Mouse (Mus musculus) ES-E14 (cell line): ENCODE data around the gene Slc1a3. TPM values are rescaled to one million over a fixed set of nuclear protein-coding genes. Genes with fewer than 3 reads are reported as not detected.
A peak's percentile ranks its signal among the peaks of the same experiment; 100 is the strongest.
"Not testable (repeated sequence)": the region's sequence is repeated elsewhere in the genome, so short reads cannot be mapped to it uniquely, and the experiment has no call there.

ENCODE experiments used
- DNase-seq: peaks from one replicate; pipeline ENCODE4 v3.0.0-alpha.2; 2013; ENCODE audit warnings: low read depth, low spot score
- H3K27ac ChIP-seq: 2 replicates; pipeline ENCODE4 v1.5.1; 2012; ENCODE audit warnings: low read depth, mild to moderate bottlenecking, low read length, moderate library complexity, mixed read lengths; ENCODE audit not compliant: poor library complexity, insufficient read depth, severe bottlenecking
- H3K36me3 ChIP-seq: 2 replicates; pipeline ENCODE4 v1.6.1; 2012; ENCODE audit warnings: mild to moderate bottlenecking, low read length, moderate library complexity, mixed read lengths; ENCODE audit not compliant: control insufficient read depth, poor library complexity, insufficient read depth, severe bottlenecking
- H3K4me1 ChIP-seq, 2 experiments: fragments of 150-350 bp in 1 of 2; sonication (generic) in 1 of 2; 2 replicates each; pipeline ENCODE4 v1.6.1; 2012; ENCODE audit warnings: low read length in 2 of 2, mild to moderate bottlenecking in 1 of 2, mixed read lengths in 1 of 2; ENCODE audit not compliant: control insufficient read depth in 2 of 2, insufficient read depth in 2 of 2, poor library complexity in 1 of 2
- H3K4me3 ChIP-seq, 2 experiments: fragments of 150-350 bp in 1 of 2; sonication (generic) in 1 of 2; 2 replicates each; pipeline ENCODE4 v1.5.1; 2012; ENCODE audit warnings: low read length in 2 of 2, low read depth in 1 of 2, mild to moderate bottlenecking in 1 of 2, mixed read lengths in 1 of 2; ENCODE audit not compliant: insufficient read depth in 1 of 2, poor library complexity in 1 of 2, severe bottlenecking in 1 of 2
- H3K9ac ChIP-seq: 2 replicates; pipeline ENCODE4 v1.6.1; 2012; ENCODE audit warnings: low read depth, mild to moderate bottlenecking, low read length, mixed read lengths; ENCODE audit not compliant: poor library complexity, insufficient read depth, severe bottlenecking
- H3K9me3 ChIP-seq: fragments of 150-350 bp; sonication (generic); 2 replicates; pipeline ENCODE4 v1.6.1; 2012; ENCODE audit warnings: low read depth, mild to moderate bottlenecking, low read length; ENCODE audit not compliant: control insufficient read depth, insufficient read depth
- CHD2 ChIP-seq: IDR thresholded peaks from 2 replicates; pipeline ENCODE4 v1.6.1; 2014; ENCODE audit warnings: mild to moderate bottlenecking, low read depth, low read length, inconsistent platforms
- HCFC1 ChIP-seq: IDR thresholded peaks from 2 replicates; pipeline ENCODE4 v1.6.1; 2012; ENCODE audit warnings: low read length, inconsistent platforms, borderline replicate concordance; ENCODE audit not compliant: insufficient read depth
- MAFK ChIP-seq: IDR thresholded peaks from 2 replicates; pipeline ENCODE4 v1.6.1; 2014; ENCODE audit warnings: mild to moderate bottlenecking, low read depth, low read length, inconsistent platforms; ENCODE audit not compliant: insufficient read depth
- ZC3H11A ChIP-seq: IDR thresholded peaks from 2 replicates; pipeline ENCODE4 v1.6.1; 2012; ENCODE audit warnings: low read depth, mild to moderate bottlenecking, inconsistent platforms, low read length, borderline replicate concordance
- ZNF384 ChIP-seq: IDR thresholded peaks from 2 replicates; pipeline ENCODE4 v1.6.1; 2012; ENCODE audit warnings: low read depth, low read length, inconsistent platforms
- in situ Hi-C, 2 experiments: fragments of 600-800 bp; cut with MboI; formaldehyde crosslinking; loops; one replicate each; pipeline ENCODE4 v1.15.1; 2025; ENCODE audit warnings: low sequenced_read_pairs in 2 of 2, inconsistent platforms in 1 of 2; ENCODE audit not compliant: unreplicated experiment in 2 of 2
- total RNA-seq: library from RNA; depleted of rRNA; stranded (reverse); fragments of 300-350 nt; gene quantifications from 2 replicates; pipeline ENCODE4 v1.2.3, GENCODE M21; 2012

Gene Slc1a3
- total RNA-seq, 1 experiment: 17.8 TPM

- in situ Hi-C loops: no loop called here
- no peaks in the 10 kb centered on the region; the same call in 1 of the 2 replicates for H3K9me3 ChIP-seq
- peaks cover 7 to 10% of the 10 kb centered on the region in 2 experiments; a peak in 3 of 4 replicates for H3K4me1 ChIP-seq
- TF ChIP-seq ZC3H11A: no peak
- no peak for TF ChIP-seq ZNF384
- no peak for TF ChIP-seq CHD2
- TF ChIP-seq MAFK: no peak
- no peak for TF ChIP-seq HCFC1
- no peak overlapping the region for H3K27ac ChIP-seq
- H3K4me3 ChIP-seq: no peak overlapping the region
- peaks cover 5% of the 10 kb centered on the region; the same call in 1 of the 2 replicates for H3K36me3 ChIP-seq
- H3K9ac ChIP-seq: no peak overlapping the region
- no peak for DNase-seq
Measured at GRCm38 (mm10) chr15:8706178-8706577, 4.4 kb downstream of the Slc1a3 start.

- H3K36me3 ChIP-seq, H3K4me3 ChIP-seq, in situ Hi-C loops, H3K9ac ChIP-seq, H3K9me3 ChIP-seq, H3K4me1 ChIP-seq, DNase-seq, H3K27ac ChIP-seq: not testable (repeated sequence)
- peak; percentile 41; the same call in 1 of the 2 replicates for TF ChIP-seq ZNF384
Measured at GRCm38 (mm10) chr15:8705560-8705959, 5.0 kb downstream of the Slc1a3 start.

- DNase-seq: no peak
- H3K9me3 ChIP-seq: no peaks in the 10 kb centered on the region
- peaks cover 10% of the 10 kb centered on the region in 2 experiments for H3K4me1 ChIP-seq
- H3K4me3 ChIP-seq: no peak overlapping the region
- H3K9ac ChIP-seq: no peak overlapping the region
- peaks cover 5% of the 10 kb centered on the region for H3K36me3 ChIP-seq
- H3K27ac ChIP-seq: peak overlapping the region; percentile 83; the same call in 1 of the 2 replicates
- in situ Hi-C loops: no loop called here
- TF ChIP-seq ZC3H11A (no peak), CHD2 (no peak), ZNF384 (no peak), MAFK (no peak)
Measured at GRCm38 (mm10) chr15:8697976-8698375, 12.6 kb downstream of the Slc1a3 start.

GRCm38 (mm10) chr15:8697500-8697899 lies 13.1 kb downstream of the Slc1a3 start:
- Histone ChIP-seq H3K9ac (no peak overlapping the region), H3K9me3 (no peaks in the 10 kb centered on the region), H3K36me3 (peaks cover 5% of the 10 kb centered on the region), H3K27ac (peak overlapping the region; percentile 83), H3K4me3 (no peak overlapping the region; a peak in 1 of 4 replicates), H3K4me1 (peaks cover 10% of the 10 kb centered on the region in 2 experiments)
- in situ Hi-C loops: no loop called here
- TF ChIP-seq ZC3H11A (no peak), ZNF384 (no peak), HCFC1 (no peak), CHD2 (peak; percentile 32; the same call in 1 of the 2 replicates), MAFK (no peak)
- no peak for DNase-seq

DNA sequence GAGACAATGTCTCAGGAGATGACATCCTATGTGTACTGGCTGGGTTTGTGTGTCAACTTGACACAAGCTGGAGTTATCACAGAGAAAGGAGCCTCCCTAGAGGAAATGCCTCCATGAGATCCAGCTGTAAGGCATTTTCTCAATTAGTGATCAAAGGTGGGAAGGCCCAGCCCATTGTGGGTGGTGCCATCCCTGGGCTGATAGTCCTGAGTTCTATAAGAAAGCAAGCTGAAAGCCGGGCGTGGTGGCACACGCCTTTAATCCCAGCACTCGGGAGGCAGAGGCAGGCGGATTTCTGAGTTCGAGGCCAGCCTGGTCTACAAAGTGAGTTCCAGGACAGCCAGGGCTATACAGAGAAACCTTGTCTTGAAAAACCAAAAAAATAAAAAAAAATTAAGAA lies 20.4 kb downstream of the Slc1a3 start:
- DNase-seq, H3K4me3 ChIP-seq, in situ Hi-C loops: not testable (repeated sequence)

More for the DNA sequence above, 20.4 kb downstream of the Slc1a3 start:
- H3K4me1 ChIP-seq, H3K36me3 ChIP-seq, H3K27ac ChIP-seq, H3K9me3 ChIP-seq, H3K9ac ChIP-seq: not testable (repeated sequence)
